Mouse (Mus musculus): Measurements from ENCODE around the gene AL732309.1.

DNA sequence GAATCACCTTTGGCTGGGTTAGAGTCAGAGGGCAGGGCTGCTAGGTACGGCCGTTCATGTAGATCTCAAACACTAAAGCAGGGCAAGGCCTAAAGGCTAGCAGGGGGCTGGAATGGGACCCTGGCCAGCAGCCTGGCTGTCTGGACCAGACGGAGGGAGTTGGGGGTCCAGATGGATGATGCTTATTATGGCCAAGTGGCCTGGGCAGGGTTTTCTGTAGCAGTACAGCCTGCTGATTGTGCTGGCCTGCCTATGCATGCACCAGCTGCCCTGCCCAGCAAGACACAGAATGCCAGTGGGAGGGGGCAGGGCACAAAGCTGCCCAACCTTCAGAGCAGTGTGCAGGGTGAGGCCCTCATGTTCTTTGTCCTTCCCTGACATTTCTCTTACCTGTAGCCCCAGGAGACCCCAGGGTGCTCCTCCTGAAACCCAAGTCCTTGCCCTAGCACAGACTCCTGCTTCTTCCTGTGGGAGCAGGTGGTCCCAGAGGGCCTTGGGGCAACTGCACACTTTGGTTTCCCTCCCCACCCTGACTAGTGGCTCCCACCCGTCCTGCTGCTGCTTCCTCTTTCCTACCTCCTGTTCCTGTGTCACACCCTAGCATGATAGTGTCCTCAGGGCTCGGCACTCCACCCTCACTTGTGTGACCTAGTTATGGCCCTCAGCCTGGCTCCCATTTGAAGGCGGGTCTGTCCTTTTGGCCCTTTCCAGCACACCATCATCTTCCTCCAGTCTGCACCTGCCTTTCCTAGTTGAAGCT lies 19.4 kb upstream of the AL732309.1 start:
- TF ChIP-seq CTCF (conservative IDR thresholded peaks at IDR 0.05; ENCODE audit: low read length) (no peak), POU5F1 (IDR thresholded peaks at IDR 0.05; ENCODE audit: borderline replicate concordance, low read length) (no peak)
